Mouse (Mus musculus) liver, embryonic 11.5 days (tissue): ENCODE results near the gene Ccdc12. TPM values are rescaled to one million over a fixed set of nuclear protein-coding genes. Genes with fewer than 3 reads are reported as not detected.

Source experiments
- ATAC-seq: fragments of 200-750 bp; cut with Nextera tagmentation; replicated peaks from 2 replicates; pipeline ENCODE4 v1.8.0; 2017; ENCODE audit warnings: moderate number of reproducible peaks, mild to moderate bottlenecking, moderate TSS enrichment, moderate library complexity; ENCODE audit not compliant: low FRiP score
- DNase-seq: peaks from one replicate; pipeline ENCODE4 v3.0.0-alpha.2; 2017; ENCODE audit warnings: low spot score
- H3K27ac ChIP-seq: fragments of 300-500 bp; sonication (generic); 2 replicates; pipeline ENCODE4 v1.5.1; 2014; ENCODE audit warnings: mild to moderate bottlenecking, low read depth, low read length, control low read depth
- H3K27me3 ChIP-seq: fragments of 300-500 bp; sonication (generic); replicated peaks from 2 replicates; pipeline ENCODE4 v1.6.1; 2014; ENCODE audit warnings: low read length, mixed read lengths; ENCODE audit not compliant: control insufficient read depth, insufficient read depth
- H3K36me3 ChIP-seq: fragments of 300-500 bp; sonication (generic); 2 replicates; pipeline ENCODE4 v1.6.1; 2014; ENCODE audit warnings: mild to moderate bottlenecking, low read length, moderate library complexity, mixed read lengths; ENCODE audit not compliant: control insufficient read depth, insufficient read depth
- H3K4me1 ChIP-seq: fragments of 300-500 bp; sonication (generic); replicated peaks from 2 replicates; pipeline ENCODE4 v1.6.1; 2014; ENCODE audit warnings: low read length, mixed read lengths; ENCODE audit not compliant: control insufficient read depth, insufficient read depth
- H3K4me2 ChIP-seq: fragments of 300-500 bp; sonication (generic); 2 replicates; pipeline ENCODE4 v1.6.1; 2014; ENCODE audit warnings: mild to moderate bottlenecking, control low read depth, moderate library complexity
- H3K4me3 ChIP-seq: fragments of 300-500 bp; sonication (generic); 2 replicates; pipeline ENCODE4 v1.5.1; 2014; ENCODE audit warnings: low read depth, low read length, control low read depth
- H3K9ac ChIP-seq: fragments of 300-500 bp; sonication (generic); 2 replicates; pipeline ENCODE4 v1.6.1; 2014; ENCODE audit warnings: low read depth, low read length, control low read depth
- H3K9me3 ChIP-seq: fragments of 300-500 bp; sonication (generic); 2 replicates; pipeline ENCODE4 v1.6.1; 2016; ENCODE audit warnings: low read length, inconsistent platforms, mixed read lengths; ENCODE audit not compliant: control insufficient read depth
- WGBS: fragments of 180-500 bp; shearing (Covaris S2); extraction: QIAGEN DNeasy Blood & Tissue Kit; methylation state at CpG from one replicate; pipeline ENCODE4 v1.1.7; 2014; 5-methylcytosine and 5-hydroxymethylcytosine counted together
- polyA plus RNA-seq: library from polyadenylated mRNA; unstranded; fragments of >200 nt; fragmentation: Nextera tagmentation; extraction: Ambion mirVana; gene quantifications from 2 replicates; pipeline ENCODE4 v1.2.1, GENCODE M21; 2014

The Ccdc12 gene
- polyA plus RNA-seq, 1 experiment from 2014 or later = 161 TPM

- Histone ChIP-seq H3K4me3 (no peak overlapping the region), H3K4me1 (peaks cover 29% of the 10 kb centered on the region), H3K36me3 (no peaks in the 10 kb centered on the region), H3K4me2 (no peak overlapping the region), H3K27me3 (no peaks in the 10 kb centered on the region), H3K9ac (no peak overlapping the region), H3K9me3 (no peaks in the 10 kb centered on the region), H3K27ac (no peak overlapping the region)
- DNase-seq = no peak
- no peak; the same call in 1 of the 2 replicates for ATAC-seq
- 75% methylated on average over 8 of the region's 8 CpGs for WGBS
Measured at GRCm38 (mm10) chr9:110685187-110685586, 28.9 kb downstream of the Ccdc12 start.

DNA sequence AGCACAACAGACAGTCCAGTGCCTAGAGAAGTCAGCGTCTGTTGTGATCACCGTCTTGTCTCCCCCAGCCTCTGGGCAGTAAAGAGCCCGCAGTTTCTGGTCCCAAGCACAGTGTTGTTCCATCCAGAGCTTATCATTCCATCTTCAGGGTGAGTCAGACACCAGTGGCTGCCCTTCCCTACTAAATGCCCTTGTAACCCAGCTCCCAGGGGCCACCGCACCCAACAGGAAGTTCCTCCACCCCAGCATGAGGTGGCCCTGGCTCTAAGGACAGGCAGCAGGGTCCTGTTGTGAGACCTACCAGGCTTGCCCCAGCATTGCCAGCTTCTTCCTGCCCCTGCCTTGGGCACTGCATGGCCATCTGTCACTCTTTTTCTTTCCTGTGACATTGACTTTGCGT, 29.3 kb downstream of the Ccdc12 start:
- ATAC-seq (peak; percentile 46), DNase-seq (no peak)
- H3K9me3 ChIP-seq = no peaks in the 10 kb centered on the region
- no peaks in the 10 kb centered on the region for H3K36me3 ChIP-seq
- no peak overlapping the region for H3K9ac ChIP-seq
- H3K4me2 ChIP-seq = no peak overlapping the region
- 47% methylated on average over 5 of the region's 5 CpGs for WGBS
- H3K27ac ChIP-seq = no peak overlapping the region
- H3K4me3 ChIP-seq = no peak overlapping the region
- H3K4me1 ChIP-seq = peaks cover 29% of the 10 kb centered on the region
- no peaks in the 10 kb centered on the region for H3K27me3 ChIP-seq

DNA sequence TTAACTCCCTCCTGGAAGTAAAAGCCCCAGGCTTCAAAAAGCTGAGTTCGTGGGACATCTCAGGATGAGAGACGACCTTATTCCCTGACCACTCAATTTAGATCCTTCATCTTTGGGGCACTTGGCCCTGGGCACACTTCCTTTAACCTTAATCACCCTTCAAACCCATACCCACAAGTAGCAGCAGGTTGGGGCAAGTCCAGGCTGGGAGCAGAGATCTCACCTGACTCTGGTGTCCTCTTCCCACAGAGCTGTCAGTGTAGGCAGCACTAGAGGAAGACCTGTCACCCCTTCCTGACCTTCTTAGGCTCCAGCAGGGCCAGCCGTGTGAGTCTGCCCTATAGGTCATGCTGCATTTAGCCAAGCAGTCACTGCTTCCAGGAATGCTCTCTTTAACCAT, 30.2 kb downstream of the Ccdc12 start:
- Histone ChIP-seq H3K27ac (no peak overlapping the region), H3K9ac (no peak overlapping the region), H3K4me2 (no peak overlapping the region), H3K36me3 (no peaks in the 10 kb centered on the region), H3K4me1 (peaks cover 29% of the 10 kb centered on the region), H3K27me3 (no peaks in the 10 kb centered on the region), H3K4me3 (no peak overlapping the region), H3K9me3 (no peaks in the 10 kb centered on the region)
- DNase-seq (no peak), ATAC-seq (no peak)
- WGBS = 69% methylated on average over 3 of the region's 3 CpGs

DNA sequence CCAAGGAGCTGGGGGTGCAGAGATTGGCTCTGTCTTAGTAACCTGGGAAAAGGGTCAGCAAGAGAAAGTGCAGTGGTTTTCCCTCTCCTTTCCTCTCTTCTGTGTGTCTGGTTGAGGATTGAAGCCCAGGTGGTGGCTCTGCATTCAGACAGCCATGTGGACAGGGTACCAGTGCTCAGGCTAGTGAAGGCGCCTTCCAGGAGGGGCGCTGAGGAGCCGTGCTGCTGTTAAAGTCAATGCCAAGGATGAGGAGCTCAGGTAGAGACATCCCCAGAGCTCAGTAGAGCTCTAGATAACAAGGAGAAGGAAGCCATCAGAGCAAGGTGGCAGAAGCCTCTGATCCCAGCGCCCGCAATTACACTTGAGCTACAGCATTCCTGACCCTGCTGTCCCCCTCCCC, 30.8 kb downstream of the Ccdc12 start:
- H3K36me3 ChIP-seq = no peaks in the 10 kb centered on the region
- WGBS = 71% methylated on average over 5 of the region's 5 CpGs
- no peak overlapping the region for H3K4me3 ChIP-seq
- H3K9ac ChIP-seq = no peak overlapping the region
- H3K27me3 ChIP-seq = no peaks in the 10 kb centered on the region
- H3K4me2 ChIP-seq = no peak overlapping the region
- DNase-seq = no peak
- H3K27ac ChIP-seq = no peak overlapping the region
- no peaks in the 10 kb centered on the region for H3K9me3 ChIP-seq
- H3K4me1 ChIP-seq = peaks cover 27% of the 10 kb centered on the region
- no peak for ATAC-seq

DNA sequence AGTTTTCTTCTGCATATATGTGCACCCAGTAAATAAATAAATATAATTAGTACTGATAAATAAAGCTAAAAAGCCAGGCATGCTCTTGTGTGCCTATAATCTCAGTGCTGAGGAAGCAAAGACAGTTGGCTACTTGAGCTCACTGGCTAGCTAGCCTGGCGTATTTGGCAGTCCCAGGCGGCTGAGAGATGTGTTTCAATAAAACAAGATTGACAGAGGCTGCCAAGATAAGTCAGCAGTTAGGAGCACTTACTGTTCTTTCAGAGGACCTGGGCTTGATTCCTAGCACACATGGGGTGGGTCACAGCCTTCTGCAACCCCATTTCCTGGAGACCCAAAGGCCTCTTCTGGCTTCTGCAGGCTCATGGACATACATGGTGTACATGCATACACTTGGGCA, 31.5 kb downstream of the Ccdc12 start:
- no peaks in the 10 kb centered on the region for H3K27me3 ChIP-seq
- no peaks in the 10 kb centered on the region for H3K36me3 ChIP-seq
- DNase-seq (no peak), ATAC-seq (no peak)
- 80% methylated on average over 2 of the region's 2 CpGs for WGBS
- H3K27ac ChIP-seq = no peak overlapping the region
- H3K9ac ChIP-seq = no peak overlapping the region
- no peak overlapping the region for H3K4me3 ChIP-seq
- H3K9me3 ChIP-seq = no peaks in the 10 kb centered on the region
- peaks cover 20% of the 10 kb centered on the region for H3K4me1 ChIP-seq
- H3K4me2 ChIP-seq = no peak overlapping the region

DNA sequence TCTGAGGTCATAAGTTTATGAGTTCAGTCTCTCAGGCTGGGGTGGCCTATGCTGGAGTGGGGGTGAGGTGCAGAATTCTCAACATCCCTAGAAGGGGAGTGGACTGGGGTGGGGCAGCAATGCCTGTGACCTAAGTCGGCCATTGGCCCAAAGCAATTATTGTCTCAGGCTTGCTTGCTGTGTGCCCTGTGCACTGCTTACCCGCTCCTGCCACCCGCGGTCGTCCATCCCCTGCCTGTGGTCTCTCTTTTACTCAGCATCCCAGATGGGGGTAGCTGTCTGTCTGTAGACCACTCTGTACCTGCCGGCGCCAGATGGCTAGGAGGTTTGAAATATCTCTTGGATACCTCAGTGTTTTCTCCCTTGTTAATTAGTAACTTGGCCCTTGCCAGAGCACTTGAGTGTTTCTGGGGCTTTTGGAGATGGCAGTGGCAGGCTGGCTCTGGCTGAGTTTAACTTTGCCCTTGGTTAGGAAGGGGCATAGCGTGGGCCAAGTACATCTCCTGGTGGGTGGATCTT, 33.0 kb downstream of the Ccdc12 start:
- peak overlapping the region; percentile 12; the same call in 1 of the 2 replicates for H3K4me2 ChIP-seq
- no peaks in the 10 kb centered on the region for H3K9me3 ChIP-seq
- H3K4me1 ChIP-seq = peaks cover 12% of the 10 kb centered on the region
- H3K36me3 ChIP-seq = peaks cover 2% of the 10 kb centered on the region; the same call in 1 of the 2 replicates
- H3K27me3 ChIP-seq = no peaks in the 10 kb centered on the region
- ATAC-seq (no peak), DNase-seq (no peak)
- H3K4me3 ChIP-seq = no peak overlapping the region
- no peak overlapping the region for H3K9ac ChIP-seq
- H3K27ac ChIP-seq = no peak overlapping the region
- WGBS = 85% methylated on average over 8 of the region's 8 CpGs

- no peak for ATAC-seq
- Histone ChIP-seq H3K27me3 (no peaks in the 10 kb centered on the region), H3K9me3 (no peaks in the 10 kb centered on the region), H3K4me2 (no peak overlapping the region), H3K4me1 (peaks cover 4% of the 10 kb centered on the region), H3K27ac (no peak overlapping the region), H3K36me3 (peaks cover 2% of the 10 kb centered on the region; the same call in 1 of the 2 replicates), H3K9ac (no peak overlapping the region), H3K4me3 (no peak overlapping the region)
- no peak for DNase-seq
- whole genome bisulfite sequencing = 81% methylated on average over 4 of the region's 4 CpGs
Measured at GRCm38 (mm10) chr9:110695165-110695755, 39.0 kb downstream of the Ccdc12 start.

- Histone ChIP-seq H3K4me3 (no peak overlapping the region), H3K4me2 (no peak overlapping the region), H3K4me1 (peaks cover 4% of the 10 kb centered on the region), H3K27ac (no peak overlapping the region), H3K9ac (no peak overlapping the region), H3K27me3 (no peaks in the 10 kb centered on the region), H3K36me3 (peaks cover 4% of the 10 kb centered on the region; the same call in 1 of the 2 replicates), H3K9me3 (no peaks in the 10 kb centered on the region)
- ATAC-seq (no peak), DNase-seq (no peak)
- WGBS = 90% methylated on average over 5 of the region's 5 CpGs
Measured at GRCm38 (mm10) chr9:110696427-110696826, 40.1 kb downstream of the Ccdc12 start.

- H3K4me2 ChIP-seq = no peak overlapping the region
- H3K9me3 ChIP-seq = no peaks in the 10 kb centered on the region
- WGBS = 84% methylated on average over 3 of the region's 3 CpGs
- peaks cover 6% of the 10 kb centered on the region for H3K4me1 ChIP-seq
- no peak overlapping the region for H3K27ac ChIP-seq
- DNase-seq = no peak
- peaks cover 4% of the 10 kb centered on the region; the same call in 1 of the 2 replicates for H3K36me3 ChIP-seq
- ATAC-seq = no peak
- H3K27me3 ChIP-seq = no peaks in the 10 kb centered on the region
- H3K9ac ChIP-seq = no peak overlapping the region
- no peak overlapping the region for H3K4me3 ChIP-seq
Measured at GRCm38 (mm10) chr9:110697465-110697864, 41.2 kb downstream of the Ccdc12 start.
